Mouse (Mus musculus) brain, embryonic 14.5 days (tissue): ENCODE data around the gene I0C0044D17Rik. TPM values are rescaled to one million over a fixed set of nuclear protein-coding genes. Genes with fewer than 3 reads are reported as not detected.

ENCODE experiments used
- DNase-seq: peaks from one replicate; pipeline ENCODE4 v3.0.0-alpha.2; 2011; ENCODE audit warnings: low read depth
- CTCF ChIP-seq: fragments of 200-500 bp; IDR thresholded peaks from 2 replicates; pipeline ENCODE4 v1.5.1; 2012; ENCODE audit warnings: inconsistent platforms, mild to moderate bottlenecking, moderate library complexity, borderline replicate concordance; ENCODE audit not compliant: insufficient read depth, insufficient read length; ENCODE audit errors: extremely low read depth
- POLR2A ChIP-seq: fragments of 200-500 bp; IDR thresholded peaks from 2 replicates; pipeline ENCODE4 v1.6.1; 2012; ENCODE audit warnings: mild to moderate bottlenecking, inconsistent platforms, borderline replicate concordance; ENCODE audit not compliant: poor library complexity, insufficient read depth, insufficient read length, severe bottlenecking; ENCODE audit errors: extremely low read depth
- polyA plus RNA-seq: library from polyadenylated mRNA; depleted of rRNA; stranded (reverse); fragments of >200 nt; gene quantifications from 2 replicates; pipeline ENCODE4 v1.2.3, GENCODE M21; 2012; rRNA removed

I0C0044D17Rik gene
- polyA plus RNA-seq, 1 experiment: not detected

DNA sequence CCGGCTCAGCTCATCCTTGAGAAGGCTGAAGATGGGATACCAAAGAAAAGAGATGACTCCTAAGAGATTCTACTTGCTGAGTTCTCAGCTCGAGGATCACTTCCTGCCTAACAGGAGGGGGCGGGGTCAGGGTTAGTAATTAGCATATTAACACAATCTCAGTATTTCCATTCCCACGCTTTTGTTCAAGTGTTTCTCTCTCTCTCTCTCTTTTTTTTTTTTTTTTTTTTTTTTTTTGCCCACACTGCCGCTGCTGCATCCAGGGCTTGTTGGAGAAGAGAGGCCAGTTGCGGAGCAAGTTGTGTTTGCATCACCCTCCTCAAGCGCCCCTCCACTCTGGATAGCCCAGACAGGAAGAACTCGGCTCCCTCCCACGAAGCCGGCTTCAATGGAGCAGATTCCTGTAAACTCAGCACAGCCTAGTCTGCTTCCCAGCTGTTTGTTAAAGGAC lies 33.8 kb downstream of the I0C0044D17Rik start:
- TF ChIP-seq POLR2A: no peak
- TF ChIP-seq CTCF: no peak
- peak; percentile 80 for DNase-seq

DNA sequence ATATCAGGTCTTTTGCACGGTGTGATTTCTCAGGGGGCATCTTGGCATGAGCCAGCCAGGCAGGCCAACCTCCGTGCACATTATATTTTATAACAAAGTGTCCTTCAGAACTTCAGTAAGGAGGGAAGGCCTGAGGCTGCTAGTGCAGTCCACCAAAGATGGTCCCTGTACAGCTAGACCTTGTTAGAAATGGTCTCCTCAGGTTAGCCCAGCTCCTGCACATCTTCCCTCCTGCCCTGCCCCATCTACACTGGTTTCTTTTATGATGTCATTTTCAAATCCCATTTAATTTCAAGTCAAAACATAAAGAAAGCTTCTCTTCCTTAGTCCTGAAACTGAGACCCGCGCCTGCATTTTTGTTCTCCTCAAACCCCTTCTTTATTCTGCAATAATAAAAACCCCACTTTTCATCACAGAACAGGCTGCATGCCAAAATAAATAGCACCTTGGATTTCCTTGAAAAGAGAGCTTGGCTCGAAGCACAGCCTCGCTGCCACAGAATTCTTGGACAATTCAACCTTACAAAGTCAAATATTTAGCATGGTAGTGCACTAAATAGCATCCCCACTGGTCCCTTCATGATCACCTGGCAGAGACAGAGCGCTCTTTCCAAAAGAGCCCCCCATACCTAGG lies 34.4 kb downstream of the I0C0044D17Rik start:
- peak; percentile 42 for DNase-seq
- no peak for TF ChIP-seq POLR2A
- TF ChIP-seq CTCF: no peak

DNA sequence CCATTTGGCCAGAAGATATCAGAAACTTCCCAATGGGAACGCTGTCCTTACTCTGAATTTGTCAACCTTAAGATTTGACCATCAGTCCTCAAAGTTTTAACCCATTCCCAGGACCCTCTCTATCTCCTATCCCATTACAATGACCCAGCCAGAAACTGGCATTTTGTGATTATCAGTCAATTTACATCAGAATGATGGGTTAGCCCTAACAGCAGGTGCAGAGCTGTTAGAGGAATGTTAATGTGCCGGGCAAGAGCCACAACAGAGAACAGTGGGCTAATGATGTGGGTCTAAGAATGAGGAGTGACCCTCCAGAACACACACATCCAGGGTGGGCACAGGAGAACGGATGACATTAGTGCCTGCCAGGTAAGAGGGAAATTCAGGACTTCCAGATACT lies 37.4 kb downstream of the I0C0044D17Rik start:
- TF ChIP-seq CTCF (no peak), POLR2A (no peak)
- DNase-seq: no peak

DNA sequence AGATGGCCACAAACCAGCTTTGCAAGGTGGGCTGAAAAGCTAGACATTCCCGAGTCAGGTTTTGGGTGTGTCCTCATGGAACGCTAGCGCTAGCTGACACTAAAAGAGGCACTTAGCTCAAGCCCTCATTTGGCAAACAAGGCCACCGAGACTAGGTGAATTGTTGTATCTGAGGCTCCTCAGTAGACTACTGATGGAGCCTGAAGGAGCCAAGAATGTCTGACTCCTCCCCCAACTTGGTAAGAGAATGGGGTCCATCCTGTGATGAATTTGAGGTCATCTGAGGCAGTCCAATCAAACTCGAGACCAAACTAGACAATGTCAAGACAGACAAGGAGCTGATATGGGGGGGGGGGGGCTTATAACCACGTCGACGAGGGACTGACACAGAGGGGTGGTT lies 37.8 kb downstream of the I0C0044D17Rik start:
- no peak for TF ChIP-seq POLR2A
- TF ChIP-seq CTCF: no peak
- DNase-seq: no peak

DNA sequence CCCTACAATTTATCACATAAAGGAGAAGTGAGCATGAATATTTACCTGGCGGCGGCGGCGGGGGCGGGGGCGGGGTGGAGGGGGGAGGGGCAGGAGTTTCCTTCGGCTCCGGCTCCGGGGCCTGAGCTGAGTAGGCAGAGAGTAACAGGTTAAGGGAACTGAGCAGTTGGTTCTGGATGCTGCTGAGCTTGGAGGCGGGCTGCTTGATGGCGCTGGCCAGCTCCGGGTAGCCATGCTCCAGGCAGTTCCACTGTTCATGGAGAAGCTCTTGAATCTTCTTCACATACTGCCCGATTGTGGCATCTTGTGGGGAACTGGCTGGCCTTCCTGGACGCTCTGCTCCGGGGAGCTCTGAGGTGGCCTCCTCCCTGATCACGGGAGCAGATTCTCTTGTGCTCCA lies 45.4 kb downstream of the I0C0044D17Rik start:
- TF ChIP-seq POLR2A (no peak), CTCF (no peak)

DNA sequence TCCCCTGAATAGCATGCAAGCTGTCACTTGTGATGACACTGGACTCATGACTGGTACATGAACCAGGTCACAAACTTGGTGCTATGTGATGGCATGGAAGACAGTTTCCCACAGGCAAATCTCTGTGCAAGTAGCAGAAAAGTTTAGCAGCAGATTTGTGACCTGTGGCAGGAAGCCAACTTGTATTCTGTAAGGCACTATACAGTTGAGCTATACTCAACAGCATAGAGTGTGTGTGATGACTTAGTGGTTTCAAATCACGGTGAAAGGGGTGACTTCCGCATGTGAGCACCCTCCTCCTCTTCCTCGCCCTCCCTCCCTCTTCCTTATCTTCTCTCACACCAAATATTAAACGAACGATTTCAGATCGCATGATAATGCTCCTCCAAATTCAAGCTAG lies 46.2 kb downstream of the I0C0044D17Rik start:
- no peak for TF ChIP-seq POLR2A
- TF ChIP-seq CTCF: no peak
- DNase-seq: no peak

More for the DNA sequence above, 45.4 kb downstream of the I0C0044D17Rik start:
- no peak for DNase-seq

DNA sequence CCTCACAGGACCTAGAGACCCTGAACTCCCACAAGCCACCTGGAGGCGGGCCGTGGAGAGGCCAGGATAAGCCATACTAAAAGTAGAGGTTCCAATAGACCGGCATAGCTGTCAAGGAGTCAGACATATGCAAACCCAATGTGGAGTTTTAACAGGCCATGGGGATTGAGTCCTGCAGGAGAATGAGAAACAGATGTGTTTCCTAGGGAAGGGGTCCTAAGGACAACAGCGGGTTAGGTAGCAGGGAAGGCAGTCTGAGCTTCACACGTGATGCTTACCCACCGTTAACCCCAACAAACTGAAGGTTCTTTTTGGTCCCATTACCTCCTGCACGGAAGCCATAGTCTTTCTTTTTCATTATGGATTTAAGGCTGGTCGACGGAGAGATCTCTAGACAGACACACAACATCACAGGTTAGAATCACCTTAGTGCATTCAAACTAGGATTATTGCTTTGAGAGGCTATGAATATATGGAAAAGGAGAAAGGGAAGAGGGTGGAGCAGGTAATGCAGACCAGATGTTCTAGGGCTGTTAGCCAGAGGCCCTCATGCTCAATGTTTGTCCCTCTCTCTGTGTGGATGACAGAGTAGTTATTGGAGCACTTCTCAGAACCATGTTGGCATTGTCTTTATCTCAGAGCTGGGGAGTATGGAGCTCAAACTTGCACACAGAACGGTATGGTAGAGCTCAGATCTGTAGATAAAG lies 46.8 kb downstream of the I0C0044D17Rik start:
- TF ChIP-seq CTCF (no peak), POLR2A (no peak)
- DNase-seq: no peak

DNA sequence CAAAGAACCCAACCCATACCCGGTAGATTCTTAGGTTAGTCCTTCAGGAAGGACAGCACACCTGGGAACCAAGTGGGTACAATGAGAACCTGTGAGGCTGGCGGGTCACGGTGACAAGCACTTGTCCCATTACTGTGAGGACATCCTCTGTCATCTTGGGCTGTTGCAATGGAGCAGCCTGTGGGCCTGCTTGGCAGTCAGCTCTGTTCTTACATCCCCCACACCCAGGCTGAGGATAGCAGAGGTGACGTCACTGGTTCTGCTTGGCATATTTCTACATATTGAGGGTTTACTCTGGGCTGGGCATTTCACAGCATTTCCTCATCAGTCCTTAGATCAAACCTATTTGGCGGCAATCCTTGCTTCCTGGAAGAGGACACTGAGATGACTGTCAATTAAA lies 49.9 kb downstream of the I0C0044D17Rik start:
- DNase-seq: no peak
- TF ChIP-seq POLR2A (no peak), CTCF (no peak)

Other genes with a start within 250 kb of the I0C0044D17Rik start
- 0.04 and 0.31 TPM in 2 replicates for gene L1td1, start 97.1 kb downstream of the I0C0044D17Rik start, polyA plus RNA-seq
- 1.8 and 3.2 TPM in 2 replicates for gene Kank4, start 6.3 kb downstream of the I0C0044D17Rik start, polyA plus RNA-seq
- gene Usp1, start 100.0 kb upstream of the I0C0044D17Rik start, polyA plus RNA-seq: 31.5 and 49.8 TPM in 2 replicates
- not detected in 2 replicates for gene Angptl3, start 207.1 kb upstream of the I0C0044D17Rik start, polyA plus RNA-seq